Mouse (Mus musculus): ENCODE results near the gene Psma5.

- TF ChIP-seq POLR2A (IDR thresholded peaks at IDR 0.05; ENCODE audit: low read depth, low read length): no peak
- no peak for TF ChIP-seq CTCF (conservative IDR thresholded peaks at IDR 0.05; ENCODE audit: insufficient read depth, insufficient read length, low read depth, low read length)
These were observed 15.4 kb upstream of the Psma5 start for GRCm38 (mm10) chr3:108241243-108241839.
